Mouse (Mus musculus) spleen, postnatal 10 days (tissue): Measurements from ENCODE around the gene Fmod.

Experiments used
- DNase-seq, 2 experiments: peaks; one replicate each; pipeline ENCODE4 v3.0.0; 2021 to 2022; ENCODE audit warnings: low spot score in 2 of 2

The Fmod gene

GRCm38 (mm10) chr1:134075532-134075931, 38.5 kb downstream of the Fmod start:
- no peak for DNase-seq

GRCm38 (mm10) chr1:134076789-134077188, 39.7 kb downstream of the Fmod start:
- DNase-seq = no peak

GRCm38 (mm10) chr1:134077389-134078060, 40.5 kb downstream of the Fmod start:
- DNase-seq = peak; percentile 61 to 65

- peak; percentile 70 to 75 for DNase-seq
Measured at GRCm38 (mm10) chr1:134078061-134078795, 41.2 kb downstream of the Fmod start.

- DNase-seq = peak; percentile 98
Measured at GRCm38 (mm10) chr1:134078802-134079476, 41.9 kb downstream of the Fmod start, which contains the start of gene Btg2. Btg2 (minus strand) TSS chr1:134079120.

GRCm38 (mm10) chr1:134079477-134080163, 42.6 kb downstream of the Fmod start:
- DNase-seq = peak in 1 of 2 experiments; percentile 54

- no peak for DNase-seq
Measured at GRCm38 (mm10) chr1:134080406-134080805, 43.4 kb downstream of the Fmod start.

- DNase-seq = no peak
Measured at GRCm38 (mm10) chr1:134080881-134081450, 43.9 kb downstream of the Fmod start.

GRCm38 (mm10) chr1:134082987-134083516, 46.0 kb downstream of the Fmod start:
- peak; percentile 59 to 61 for DNase-seq

GRCm38 (mm10) chr1:134083676-134084075, 46.6 kb downstream of the Fmod start:
- no peak for DNase-seq

GRCm38 (mm10) chr1:134084128-134084527, 47.1 kb downstream of the Fmod start:
- DNase-seq = no peak

- DNase-seq = no peak
Measured at GRCm38 (mm10) chr1:134086017-134086416, 49.0 kb downstream of the Fmod start.

GRCm38 (mm10) chr1:134086811-134087398, 49.9 kb downstream of the Fmod start:
- no peak for DNase-seq

GRCm38 (mm10) chr1:134089074-134089473, 52.0 kb downstream of the Fmod start:
- DNase-seq = no peak

GRCm38 (mm10) chr1:134091851-134092250, 54.8 kb downstream of the Fmod start:
- peak in 1 of 2 experiments; percentile 15 for DNase-seq

GRCm38 (mm10) chr1:134092368-134092767, 55.3 kb downstream of the Fmod start:
- no peak for DNase-seq

- DNase-seq = peak; percentile 88 to 95
Measured at GRCm38 (mm10) chr1:134092852-134093770, 56.1 kb downstream of the Fmod start.

GRCm38 (mm10) chr1:134093771-134094526, 56.9 kb downstream of the Fmod start:
- peak in 1 of 2 experiments; percentile 63 for DNase-seq

GRCm38 (mm10) chr1:134095033-134095612, 58.1 kb downstream of the Fmod start:
- peak in 1 of 2 experiments; percentile 19 for DNase-seq
